Mouse (Mus musculus) heart, postnatal 0 days (tissue): ENCODE measurements around the gene Uspl1. TPM values are rescaled to one million over a fixed set of nuclear protein-coding genes. Genes with fewer than 3 reads are reported as not detected.

ENCODE experiments used
- ATAC-seq: fragments of 200-750 bp; cut with Nextera tagmentation; 2 replicates; pipeline ENCODE4 v1.8.0; 2017; ENCODE audit warnings: low read depth, moderate number of reproducible peaks, moderate library complexity; ENCODE audit not compliant: insufficient read depth
- DNase-seq: peaks from one replicate; pipeline ENCODE4 v3.0.0-alpha.2; 2016; ENCODE audit warnings: low spot score
- H3K27ac ChIP-seq: fragments of 300-500 bp; sonication (generic); 2 replicates; pipeline ENCODE4 v1.5.1; 2014; ENCODE audit warnings: low read depth, mild to moderate bottlenecking
- H3K27me3 ChIP-seq: fragments of 300-500 bp; sonication (generic); 2 replicates; pipeline ENCODE4 v1.6.1; 2014; ENCODE audit warnings: low read length, mixed read lengths; ENCODE audit not compliant: control insufficient read depth, insufficient read depth
- H3K36me3 ChIP-seq: fragments of 300-500 bp; sonication (generic); replicated peaks from 2 replicates; pipeline ENCODE4 v1.6.1; 2014; ENCODE audit warnings: low read length, mixed read lengths; ENCODE audit not compliant: control insufficient read depth, insufficient read depth
- H3K4me1 ChIP-seq: fragments of 300-500 bp; sonication (generic); 2 replicates; pipeline ENCODE4 v1.6.1; 2014; ENCODE audit warnings: antibody characterized with exemption; ENCODE audit not compliant: control insufficient read depth, insufficient read depth
- H3K4me2 ChIP-seq: fragments of 300-500 bp; sonication (generic); 2 replicates; pipeline ENCODE4 v1.6.1; 2014; ENCODE audit warnings: low read depth, mild to moderate bottlenecking, low read length, moderate library complexity
- H3K4me3 ChIP-seq: fragments of 300-500 bp; sonication (generic); 2 replicates; pipeline ENCODE4 v1.5.1; 2014; ENCODE audit warnings: low read depth, low read length
- H3K9ac ChIP-seq: fragments of 300-500 bp; sonication (generic); replicated peaks from 2 replicates; pipeline ENCODE4 v1.6.1; 2014; ENCODE audit warnings: low read depth, low read length, mixed read lengths
- H3K9me3 ChIP-seq: fragments of 300-500 bp; sonication (generic); replicated peaks from 2 replicates; pipeline ENCODE4 v1.6.1; 2016; ENCODE audit warnings: low read length; ENCODE audit not compliant: control insufficient read depth
- CTCF ChIP-seq: IDR thresholded peaks from 2 replicates; pipeline ENCODE4 v1.5.1; 2016; ENCODE audit warnings: antibody characterized with exemption, control low read depth, low read depth
- EP300 ChIP-seq: IDR thresholded peaks from 2 replicates; pipeline ENCODE4 v1.6.1; 2016; ENCODE audit warnings: antibody characterized with exemption, low read depth
- WGBS: fragments of 180-500 bp; shearing (Covaris S2); extraction: QIAGEN DNeasy Blood & Tissue Kit; methylation state at CpG from one replicate; pipeline ENCODE4 v1.1.7; 2014; 5-methylcytosine and 5-hydroxymethylcytosine counted together
- polyA plus RNA-seq: library from polyadenylated mRNA; unstranded; fragments of >200 nt; fragmentation: Nextera tagmentation; extraction: Ambion mirVana; gene quantifications from 2 replicates; pipeline ENCODE4 v1.2.1, GENCODE M21; 2015
- total RNA-seq: library from RNA; depleted of rRNA; stranded (reverse); fragments of >200 nt; gene quantifications from 2 replicates; pipeline ENCODE4 v1.2.3, GENCODE M21; 2014; ENCODE audit warnings: low replicate concordance

Uspl1 gene
- total and polyA plus RNA-seq, 2 experiments from 2014 or later, result 17.6 to 18.9 TPM

- Histone ChIP-seq H3K4me2 (no peak overlapping the region), H3K4me3 (no peak overlapping the region), H3K9me3 (no peaks in the 10 kb centered on the region), H3K27ac (no peak overlapping the region), H3K36me3 (no peaks in the 10 kb centered on the region), H3K27me3 (no peaks in the 10 kb centered on the region), H3K9ac (no peak overlapping the region), H3K4me1 (no peaks in the 10 kb centered on the region)
- TF ChIP-seq CTCF (no peak), EP300 (no peak)
- no peak for ATAC-seq
- WGBS, result 88% methylated on average over 2 of the region's 2 CpGs
- DNase-seq, result no peak
Observed at GRCm38 (mm10) chr5:149255522-149255921, 71.4 kb downstream of the Uspl1 start.

DNA sequence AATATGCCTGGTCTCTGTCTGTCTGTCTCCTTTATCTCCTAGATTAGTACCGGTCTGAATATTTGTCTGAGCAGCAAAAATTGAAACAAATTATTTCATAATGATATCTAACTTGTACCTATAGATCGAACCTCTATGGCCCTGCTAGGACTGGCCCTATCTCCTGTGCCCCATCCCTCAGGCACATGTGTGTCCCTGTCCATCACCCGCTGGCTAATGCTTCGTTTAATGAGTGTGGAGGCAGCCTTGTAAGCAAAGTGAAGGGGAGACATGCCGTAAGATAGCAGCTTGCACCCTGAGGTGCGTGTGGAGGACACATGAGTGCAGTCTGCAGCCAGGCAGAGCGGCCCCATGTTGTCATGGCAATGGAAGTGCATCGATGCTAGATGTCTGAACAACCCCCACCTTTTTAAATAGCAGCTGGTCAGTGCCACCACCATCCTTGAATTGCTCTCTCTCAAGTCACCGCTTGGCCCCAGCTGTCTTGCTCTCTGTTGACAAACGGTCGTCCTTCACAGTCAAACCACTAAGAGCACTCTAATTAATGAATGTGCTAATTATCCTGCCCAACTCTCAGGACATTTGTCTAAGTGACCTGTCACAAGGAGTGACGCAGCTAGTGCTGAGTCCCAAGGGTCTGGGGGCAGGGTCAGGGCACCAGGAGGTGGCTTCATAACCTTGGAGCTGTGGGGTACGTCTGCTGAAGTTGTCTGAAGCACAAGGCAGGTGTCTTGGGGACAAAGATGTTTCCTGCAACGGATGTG is 73.5 kb downstream of the Uspl1 start:
- H3K9ac ChIP-seq, result no peak overlapping the region
- no peak overlapping the region for H3K27ac ChIP-seq
- ATAC-seq, result no peak
- no peaks in the 10 kb centered on the region for H3K4me1 ChIP-seq
- no peaks in the 10 kb centered on the region for H3K36me3 ChIP-seq
- no peak for TF ChIP-seq CTCF
- TF ChIP-seq EP300, result no peak
- H3K4me2 ChIP-seq, result no peak overlapping the region
- no peak overlapping the region for H3K4me3 ChIP-seq
- no peak for DNase-seq
- 52% methylated on average over 14 of the region's 14 CpGs for WGBS
- no peaks in the 10 kb centered on the region for H3K9me3 ChIP-seq
- no peaks in the 10 kb centered on the region for H3K27me3 ChIP-seq

DNA sequence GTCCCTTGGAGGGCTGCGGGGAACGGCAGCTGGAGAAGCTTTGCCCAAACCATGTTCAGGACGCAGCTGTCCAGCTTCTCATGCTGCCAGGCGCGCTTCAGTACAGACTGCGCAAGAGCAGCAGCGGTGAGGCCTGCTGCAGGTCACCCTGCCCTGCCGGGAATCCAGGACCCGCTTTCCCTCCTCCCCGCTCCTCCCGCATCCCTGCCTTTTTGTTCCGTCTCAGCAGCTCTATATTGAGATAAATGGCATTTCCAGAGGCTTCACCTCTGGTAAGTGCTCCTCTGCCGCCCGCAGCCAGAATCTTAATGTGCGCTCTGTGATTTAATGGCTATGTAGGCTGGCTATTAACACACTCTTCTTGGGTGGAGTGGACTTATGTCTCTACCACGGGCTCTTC is 74.9 kb downstream of the Uspl1 start:
- no peak for TF ChIP-seq EP300
- TF ChIP-seq CTCF, result no peak
- no peaks in the 10 kb centered on the region for H3K9me3 ChIP-seq
- DNase-seq (no peak), ATAC-seq (no peak; the same call in 1 of the 2 replicates)
- H3K27me3 ChIP-seq, result no peaks in the 10 kb centered on the region
- H3K4me2 ChIP-seq, result no peak overlapping the region
- no peak overlapping the region for H3K27ac ChIP-seq
- WGBS, result 36% methylated on average over 16 of the region's 16 CpGs
- no peak overlapping the region for H3K4me3 ChIP-seq
- no peaks in the 10 kb centered on the region for H3K4me1 ChIP-seq
- H3K36me3 ChIP-seq, result no peaks in the 10 kb centered on the region
- H3K9ac ChIP-seq, result no peak overlapping the region

DNA sequence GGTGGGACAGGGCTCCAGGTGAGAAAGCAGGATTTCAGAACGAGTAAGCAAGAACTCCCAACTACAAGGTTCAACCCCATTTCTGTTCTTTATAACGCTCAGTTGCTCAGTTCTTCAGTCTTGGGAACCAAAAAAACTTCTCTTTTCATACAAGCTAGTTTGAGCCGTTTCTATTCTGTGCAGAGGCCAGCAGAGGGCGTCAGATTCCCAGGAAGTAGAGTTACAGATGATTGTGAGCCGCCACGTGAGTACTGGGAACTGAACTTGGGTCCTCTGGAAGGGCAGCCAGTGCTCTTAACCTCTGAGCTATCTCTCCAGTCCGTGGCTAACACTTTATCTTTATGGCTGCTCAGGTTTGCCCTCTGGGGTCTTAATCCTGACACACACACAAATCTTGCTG is 77.3 kb downstream of the Uspl1 start:
- no peak for ATAC-seq
- WGBS, result 76% methylated on average over 7 of the region's 7 CpGs
- Histone ChIP-seq H3K9me3 (no peaks in the 10 kb centered on the region), H3K36me3 (no peaks in the 10 kb centered on the region), H3K9ac (no peak overlapping the region), H3K4me3 (no peak overlapping the region), H3K27me3 (no peaks in the 10 kb centered on the region), H3K4me2 (no peak overlapping the region), H3K27ac (no peak overlapping the region), H3K4me1 (no peaks in the 10 kb centered on the region)
- no peak for DNase-seq
- no peak for TF ChIP-seq EP300

GRCm38 (mm10) chr5:149261866-149262265 is 77.7 kb downstream of the Uspl1 start:
- H3K9ac ChIP-seq, result no peak overlapping the region
- H3K27me3 ChIP-seq, result no peaks in the 10 kb centered on the region
- no peak overlapping the region for H3K4me3 ChIP-seq
- DNase-seq (no peak), ATAC-seq (no peak)
- H3K4me2 ChIP-seq, result no peak overlapping the region
- H3K9me3 ChIP-seq, result no peaks in the 10 kb centered on the region
- WGBS, result 56% methylated on average over 6 of the region's 6 CpGs
- no peak overlapping the region for H3K27ac ChIP-seq
- no peaks in the 10 kb centered on the region for H3K4me1 ChIP-seq
- H3K36me3 ChIP-seq, result no peaks in the 10 kb centered on the region
- TF ChIP-seq EP300, result no peak
- TF ChIP-seq CTCF, result peak; percentile 19; the same call in 1 of the 2 replicates

GRCm38 (mm10) chr5:149264405-149264804 is 80.3 kb downstream of the Uspl1 start, which contains the start of gene Alox5ap:
TSS of gene Alox5ap (plus strand) at chr5:149264767.
- Histone ChIP-seq H3K9me3 (no peaks in the 10 kb centered on the region), H3K9ac (no peak within 1 kb of the TSS), H3K4me1 (no peaks in the 10 kb centered on the region), H3K27ac (no peak within 1 kb of the TSS), H3K27me3 (no peaks in the 10 kb centered on the region), H3K4me3 (no peak within 1 kb of the TSS), H3K36me3 (no peaks in the 10 kb centered on the region), H3K4me2 (no peak within 1 kb of the TSS)
- TF ChIP-seq EP300 (no peak), CTCF (no peak)
- DNase-seq (no peak), ATAC-seq (no peak)
- 64% methylated on average over 4 of the region's 4 CpGs for WGBS
